20 mouse cellular contexts compared by ENCODE assay signal in genomic region chr9:41900606-41900974, GRCm38 (mm10).
A peak's percentile ranks its signal among the peaks of the same experiment; 100 is the strongest.
DNase-seq lines count a peak whose midpoint lies in the region; ATAC-seq lines count a peak whose summit lies in the region.
"Had no signal": no experiment of that assay in that cellular context is flagged by ENCODE, and none has a peak within 500 bp of the region (broad histone marks: within the 10 kb centered on the region; RNA-seq: fewer than 3 reads in every experiment).

No protein-coding gene starts in this region.

- no peak overlapping the region for H3K9ac ChIP-seq in embryonic facial prominence, embryonic 13.5 days
- H3K9ac ChIP-seq in limb, embryonic 12.5 days (replicated peaks), result no peak overlapping the region
- H3K9ac ChIP-seq: liver, embryonic 14.5 days; lung, embryonic 15.5 days had no signal

- no peaks in the 10 kb centered on the region for H3K9me3 ChIP-seq in embryonic facial prominence, embryonic 13.5 days
- no peaks in the 10 kb centered on the region for H3K9me3 ChIP-seq in limb, embryonic 12.5 days
- H3K9me3 ChIP-seq: lung, embryonic 15.5 days had no signal

- H3K4me2 ChIP-seq in embryonic facial prominence, embryonic 13.5 days, result peak overlapping the region; percentile 30
- peak overlapping the region; percentile 0; the same call in 1 of the 2 replicates for H3K4me2 ChIP-seq in limb, embryonic 12.5 days
- H3K4me2 ChIP-seq: lung, embryonic 15.5 days; midbrain, embryonic 11.5 days had no signal

- H3K4me3 ChIP-seq in embryonic facial prominence, embryonic 13.5 days, result no peak overlapping the region
- H3K4me3 ChIP-seq in limb, embryonic 12.5 days (replicated peaks), result no peak overlapping the region
- H3K4me3 ChIP-seq: heart, adult 2 months; lung, embryonic 15.5 days had no signal

- H3K27ac ChIP-seq in embryonic facial prominence, embryonic 13.5 days, result peak overlapping the region; percentile 84
- peak overlapping the region; percentile 88 for H3K27ac ChIP-seq in limb, embryonic 12.5 days
- H3K27ac ChIP-seq: heart, adult 2 months; liver, embryonic 14.5 days; lung, embryonic 15.5 days; macrophage had no signal

- no peaks in the 10 kb centered on the region for H3K36me3 ChIP-seq in embryonic facial prominence, embryonic 13.5 days
- H3K36me3 ChIP-seq in limb, embryonic 12.5 days, result no peaks in the 10 kb centered on the region
- H3K36me3 ChIP-seq: lung, embryonic 15.5 days had no signal

- H3K4me1 ChIP-seq in embryonic facial prominence, embryonic 13.5 days, result peaks cover 30% of the 10 kb centered on the region
- H3K4me1 ChIP-seq in limb, embryonic 12.5 days (replicated peaks), result peaks cover 29% of the 10 kb centered on the region
- H3K4me1 ChIP-seq: lung, embryonic 15.5 days had no signal

- intact Hi-C loops in heart, postnatal 10 days (cut with DNase I), result no loop called here
- intact Hi-C loops in gastrocnemius, postnatal 36 days (cut with DNase I), result no loop called here

- H3K27me3 ChIP-seq in embryonic facial prominence, embryonic 13.5 days, result no peaks in the 10 kb centered on the region
- H3K27me3 ChIP-seq in limb, embryonic 12.5 days, result no peaks in the 10 kb centered on the region
- H3K27me3 ChIP-seq: lung, embryonic 15.5 days had no signal

- no peak for ATAC-seq in embryonic facial prominence, embryonic 13.5 days (ENCODE audit: insufficient number of reproducible peaks, insufficient read depth, low FRiP score, low TSS enrichment, low read depth)
- ATAC-seq in limb, embryonic 12.5 days (ENCODE audit: insufficient number of reproducible peaks, insufficient read depth, low FRiP score, low TSS enrichment, low read depth), result peak; percentile 20; the same call in 1 of the 2 replicates

- WGBS in embryonic facial prominence, embryonic 13.5 days, result 37% methylated on average over 8 of the region's 8 CpGs
- 30% methylated on average over 8 of the region's 8 CpGs for WGBS in limb, embryonic 12.5 days

- peak; percentile 76 for DNase-seq in heart, adult 11 months
- DNase-seq in heart, postnatal 10 days, result no peak
- peak; percentile 34 for DNase-seq in NIH3T3 (ENCODE audit: low read depth)
- no peak for DNase-seq in kidney, postnatal 36 days
- DNase-seq in kidney, adult 8-10 months, result no peak
- DNase-seq in gastrocnemius, postnatal 36 days, result no peak
- DNase-seq: adrenal gland, postnatal 36 days; cerebellum, adult 11-12 months; cerebellum, postnatal 14 days; embryo, embryonic 11 days; heart, adult 2 months; kidney, adult 2 months; kidney, postnatal 14 days; right cerebral cortex, postnatal 25 days had no signal

Comparison
In these comparisons a context has a peak if more than half of its experiments do, and no peak if none do; other contexts are left out.
1. DNase-seq: peak in heart, adult 11 months (single experiment) and NIH3T3 (single experiment); none in heart, postnatal 10 days (0 of 2), kidney, postnatal 36 days (0 of 2), kidney, adult 8-10 months (0 of 2) and gastrocnemius, postnatal 36 days (0 of 2).